Mouse (Mus musculus) brain, adult 2 months (tissue): ENCODE results near the gene Grhl3.

Experiments
- DNase-seq: peaks from one replicate; pipeline ENCODE4 v3.0.0; 2011; ENCODE audit warnings: low read depth, low spot score

Grhl3 gene

GRCm38 (mm10) chr4:135494521-135495396 lies 78.7 kb downstream of the Grhl3 start, which contains the start of the genes Stpg1 and Nipal3:
Gene Stpg1, plus strand, starts transcription at chr4:135494790.
Gene Nipal3, minus strand, starts transcription at chr4:135495038.
- peak; percentile 100 for DNase-seq

DNA sequence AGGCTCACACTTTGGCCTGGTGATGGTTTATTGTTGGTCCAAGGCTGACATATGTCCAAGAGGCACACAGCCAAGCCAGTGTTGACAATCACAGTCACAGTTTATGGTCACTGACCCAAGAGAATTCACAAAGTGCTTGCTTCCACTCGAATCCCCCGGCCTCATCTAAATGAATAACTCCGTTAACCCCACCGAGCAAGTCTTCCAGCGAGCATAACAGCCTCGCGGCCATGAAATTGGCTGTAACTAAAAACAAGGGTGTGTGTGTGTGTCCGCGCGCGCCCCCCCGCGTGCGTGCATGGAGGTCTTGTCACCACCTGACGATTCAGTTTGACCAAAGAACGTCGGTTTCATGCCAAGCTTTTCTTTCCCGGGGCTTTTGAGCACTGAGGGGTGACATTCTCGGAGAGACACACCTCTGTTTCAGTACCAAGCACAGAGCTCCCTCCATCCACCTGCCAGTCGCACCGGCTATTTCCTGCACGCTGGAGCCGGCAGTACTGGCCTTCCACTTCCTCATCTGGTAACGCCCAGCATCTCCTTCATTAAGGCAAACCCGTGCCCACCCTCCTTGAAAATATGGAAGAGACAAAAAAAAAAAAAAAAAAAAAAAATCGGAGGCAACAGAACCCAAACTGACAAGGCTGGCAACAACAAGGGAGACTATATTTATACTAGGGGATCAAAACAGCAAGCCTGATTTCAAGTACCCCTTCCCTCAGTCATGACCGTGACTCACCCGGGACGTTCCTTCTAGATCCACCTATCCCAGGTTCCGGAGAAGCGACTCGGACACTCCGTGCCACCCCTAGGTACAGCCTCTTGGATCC lies 79.5 kb downstream of the Grhl3 start:
- peak; percentile 82 for DNase-seq

GRCm38 (mm10) chr4:135493271-135493670 lies 80.2 kb downstream of the Grhl3 start:
- no peak for DNase-seq
